Mouse (Mus musculus): Measurements from ENCODE around the gene Glipr1l1. TPM values are rescaled to one million over a fixed set of nuclear protein-coding genes. Genes with fewer than 3 reads are reported as not detected.
A peak's percentile ranks its signal among the peaks of the same experiment; 100 is the strongest.
"Not testable (repeated sequence)": the region's sequence is repeated elsewhere in the genome, so short reads cannot be mapped to it uniquely, and the experiment has no call there.

Glipr1l1 gene
- polyA plus RNA-seq, 1 experiment: not detected

- no peaks in the 10 kb centered on the region for H3K36me3 ChIP-seq (ENCODE audit: control insufficient read depth, insufficient read depth, low read length)
- DNase-seq: no peak
- TF ChIP-seq POLR2A (IDR thresholded peaks at IDR 0.05; ENCODE audit: low read depth, low read length): no peak
- no peak for TF ChIP-seq CTCF (conservative IDR thresholded peaks at IDR 0.05; ENCODE audit: insufficient read depth, insufficient read length, low read depth, low read length)
- H3K27ac ChIP-seq (ENCODE audit: insufficient read depth, low read depth, low read length): no peak overlapping the region
- no peaks in the 10 kb centered on the region for H3K4me1 ChIP-seq (ENCODE audit: control insufficient read depth, insufficient read depth, low read length)
- no peaks in the 10 kb centered on the region for H3K27me3 ChIP-seq (replicated peaks; ENCODE audit: control insufficient read depth, insufficient read depth, low read length)
- H3K4me3 ChIP-seq (ENCODE audit: insufficient read depth, low read depth, low read length): no peak overlapping the region
- WGBS: 51% methylated on average over 2 of the region's 2 CpGs
These were observed 20.1 kb downstream of the Glipr1l1 start for GRCm38 (mm10) chr10:112080044-112080443.

- WGBS: 92% methylated on average over 14 of the region's 14 CpGs
- H3K27ac ChIP-seq (ENCODE audit: insufficient read depth, low read depth, low read length): no peak within 1 kb of the TSS
- H3K36me3 ChIP-seq (ENCODE audit: control insufficient read depth, insufficient read depth, low read length): no peaks in the 10 kb centered on the region
- no peak for TF ChIP-seq CTCF (conservative IDR thresholded peaks at IDR 0.05; ENCODE audit: insufficient read depth, insufficient read length, low read depth, low read length)
- no peak for TF ChIP-seq POLR2A (IDR thresholded peaks at IDR 0.05; ENCODE audit: low read depth, low read length)
- no peaks in the 10 kb centered on the region for H3K4me1 ChIP-seq (ENCODE audit: control insufficient read depth, insufficient read depth, low read length)
- DNase-seq: no peak
- no peak within 1 kb of the TSS for H3K4me3 ChIP-seq (ENCODE audit: insufficient read depth, low read depth, low read length)
- no peaks in the 10 kb centered on the region for H3K27me3 ChIP-seq (replicated peaks; ENCODE audit: control insufficient read depth, insufficient read depth, low read length)
These were observed 23.2 kb downstream of the Glipr1l1 start, which contains the start of gene Glipr1l2 for GRCm38 (mm10) chr10:112083157-112083556. TSS of gene Glipr1l2 (plus strand) at chr10:112083354.

GRCm38 (mm10) chr10:112105785-112106184, 45.8 kb downstream of the Glipr1l1 start:
- peak; percentile 68 for TF ChIP-seq CTCF (conservative IDR thresholded peaks at IDR 0.05; ENCODE audit: insufficient read depth, insufficient read length, low read depth, low read length)
- not testable (repeated sequence) for H3K27ac ChIP-seq (ENCODE audit: insufficient read depth, low read depth, low read length); H3K4me1 ChIP-seq (ENCODE audit: control insufficient read depth, insufficient read depth, low read length); H3K27me3 ChIP-seq (replicated peaks; ENCODE audit: control insufficient read depth, insufficient read depth, low read length); H3K36me3 ChIP-seq (ENCODE audit: control insufficient read depth, insufficient read depth, low read length); H3K4me3 ChIP-seq (ENCODE audit: insufficient read depth, low read depth, low read length)
- DNase-seq: peak; percentile 49
- 8% methylated on average over 5 of the region's 5 CpGs for WGBS

- no peak for DNase-seq
- Histone ChIP-seq H3K36me3 (ENCODE audit: control insufficient read depth, insufficient read depth, low read length) (no peaks in the 10 kb centered on the region), H3K27me3 (replicated peaks; ENCODE audit: control insufficient read depth, insufficient read depth, low read length) (no peaks in the 10 kb centered on the region), H3K27ac (ENCODE audit: insufficient read depth, low read depth, low read length) (no peak overlapping the region), H3K4me1 (ENCODE audit: control insufficient read depth, insufficient read depth, low read length) (no peaks in the 10 kb centered on the region), H3K4me3 (ENCODE audit: insufficient read depth, low read depth, low read length) (no peak overlapping the region)
- TF ChIP-seq CTCF (conservative IDR thresholded peaks at IDR 0.05; ENCODE audit: insufficient read depth, insufficient read length, low read depth, low read length) (no peak), POLR2A (IDR thresholded peaks at IDR 0.05; ENCODE audit: low read depth, low read length) (no peak)
- 88% methylated on average over 7 of the region's 7 CpGs for WGBS
These were observed 50.4 kb downstream of the Glipr1l1 start for GRCm38 (mm10) chr10:112110401-112110800.

GRCm38 (mm10) chr10:112125090-112125489, 65.1 kb downstream of the Glipr1l1 start:
- not testable (repeated sequence) for H3K27ac ChIP-seq (ENCODE audit: insufficient read depth, low read depth, low read length); H3K4me3 ChIP-seq (ENCODE audit: insufficient read depth, low read depth, low read length); H3K27me3 ChIP-seq (replicated peaks; ENCODE audit: control insufficient read depth, insufficient read depth, low read length); DNase-seq; H3K4me1 ChIP-seq (ENCODE audit: control insufficient read depth, insufficient read depth, low read length); H3K36me3 ChIP-seq (ENCODE audit: control insufficient read depth, insufficient read depth, low read length)
- WGBS: 7% methylated on average over 2 of the region's 2 CpGs

GRCm38 (mm10) chr10:112127682-112128230, 67.8 kb downstream of the Glipr1l1 start:
- H3K4me1 ChIP-seq (ENCODE audit: control insufficient read depth, insufficient read depth, low read length); H3K4me3 ChIP-seq (ENCODE audit: insufficient read depth, low read depth, low read length); DNase-seq; H3K36me3 ChIP-seq (ENCODE audit: control insufficient read depth, insufficient read depth, low read length); H3K27me3 ChIP-seq (replicated peaks; ENCODE audit: control insufficient read depth, insufficient read depth, low read length); H3K27ac ChIP-seq (ENCODE audit: insufficient read depth, low read depth, low read length): not testable (repeated sequence)
- WGBS: 63% methylated on average over 6 of the region's 6 CpGs

Other genes with a start within 250 kb of the Glipr1l1 start
- gene Krr1, start 87.5 kb upstream of the Glipr1l1 start, polyA plus RNA-seq (2012; rRNA removed): 7.8 and 8.5 TPM in 2 replicates
- gene Glipr1, start 57.6 kb upstream of the Glipr1l1 start, polyA plus RNA-seq (2012; rRNA removed): 1.7 and 4.9 TPM in 2 replicates
- gene Glipr1l2, start 23.2 kb downstream of the Glipr1l1 start, polyA plus RNA-seq (2012; rRNA removed): not detected in 2 replicates
- not detected in 2 replicates for gene Glipr1l3, start 100.1 kb downstream of the Glipr1l1 start, polyA plus RNA-seq (2012; rRNA removed)
- 0.05 and 0.12 TPM in 2 replicates for gene Caps2, start 103.4 kb downstream of the Glipr1l1 start, polyA plus RNA-seq (2012; rRNA removed)
- gene Kcnc2, start 210.9 kb downstream of the Glipr1l1 start, polyA plus RNA-seq (2012; rRNA removed): 1.4 and 1.7 TPM in 2 replicates

Data from kidney, adult 2 months (tissue).